Mouse (Mus musculus) kidney, embryonic 15.5 days (tissue): ENCODE results near the gene Sgms1. TPM values are rescaled to one million over a fixed set of nuclear protein-coding genes. Genes with fewer than 3 reads are reported as not detected.

Source experiments
- ATAC-seq: fragments of 200-750 bp; cut with Nextera tagmentation; replicated peaks from 2 replicates; pipeline ENCODE4 v1.8.0; 2017; ENCODE audit warnings: moderate TSS enrichment; ENCODE audit not compliant: low FRiP score
- H3K27ac ChIP-seq: fragments of 300-500 bp; sonication (generic); 2 replicates; pipeline ENCODE4 v1.5.1; 2015; ENCODE audit warnings: mild to moderate bottlenecking, inconsistent platforms
- H3K27me3 ChIP-seq: fragments of 300-500 bp; sonication (generic); 2 replicates; pipeline ENCODE4 v1.6.1; 2015; ENCODE audit warnings: inconsistent platforms
- H3K36me3 ChIP-seq: fragments of 300-500 bp; sonication (generic); 2 replicates; pipeline ENCODE4 v1.6.1; 2015; ENCODE audit warnings: inconsistent platforms
- H3K4me1 ChIP-seq: fragments of 300-500 bp; sonication (generic); 2 replicates; pipeline ENCODE4 v1.6.1; 2015; ENCODE audit warnings: inconsistent platforms
- H3K4me2 ChIP-seq: fragments of 300-500 bp; sonication (generic); 2 replicates; pipeline ENCODE4 v1.6.1; 2015; ENCODE audit warnings: moderate library complexity, mild to moderate bottlenecking, inconsistent platforms
- H3K4me3 ChIP-seq: fragments of 300-500 bp; sonication (generic); replicated peaks from 2 replicates; pipeline ENCODE4 v1.5.1; 2015; ENCODE audit warnings: mild to moderate bottlenecking, inconsistent platforms
- H3K9ac ChIP-seq: fragments of 300-500 bp; sonication (generic); 2 replicates; pipeline ENCODE4 v1.6.1; 2015; ENCODE audit warnings: mild to moderate bottlenecking, inconsistent platforms
- H3K9me3 ChIP-seq: fragments of 300-500 bp; sonication (generic); replicated peaks from 2 replicates; pipeline ENCODE4 v1.6.1; 2016; ENCODE audit warnings: inconsistent platforms
- WGBS: fragments of 180-500 bp; shearing (Covaris S2); methylation state at CpG from one replicate; pipeline ENCODE4 v1.1.7; 2015; ENCODE audit warnings: mixed read lengths; 5-methylcytosine and 5-hydroxymethylcytosine counted together
- polyA plus RNA-seq: library from polyadenylated mRNA; unstranded; fragments of >200 nt; fragmentation: Nextera tagmentation; extraction: Ambion mirVana; gene quantifications from 2 replicates; pipeline ENCODE4 v1.2.1, GENCODE M21; 2015

Gene Sgms1
- 52.6 and 57.0 TPM in 2 replicates for polyA plus RNA-seq

DNA sequence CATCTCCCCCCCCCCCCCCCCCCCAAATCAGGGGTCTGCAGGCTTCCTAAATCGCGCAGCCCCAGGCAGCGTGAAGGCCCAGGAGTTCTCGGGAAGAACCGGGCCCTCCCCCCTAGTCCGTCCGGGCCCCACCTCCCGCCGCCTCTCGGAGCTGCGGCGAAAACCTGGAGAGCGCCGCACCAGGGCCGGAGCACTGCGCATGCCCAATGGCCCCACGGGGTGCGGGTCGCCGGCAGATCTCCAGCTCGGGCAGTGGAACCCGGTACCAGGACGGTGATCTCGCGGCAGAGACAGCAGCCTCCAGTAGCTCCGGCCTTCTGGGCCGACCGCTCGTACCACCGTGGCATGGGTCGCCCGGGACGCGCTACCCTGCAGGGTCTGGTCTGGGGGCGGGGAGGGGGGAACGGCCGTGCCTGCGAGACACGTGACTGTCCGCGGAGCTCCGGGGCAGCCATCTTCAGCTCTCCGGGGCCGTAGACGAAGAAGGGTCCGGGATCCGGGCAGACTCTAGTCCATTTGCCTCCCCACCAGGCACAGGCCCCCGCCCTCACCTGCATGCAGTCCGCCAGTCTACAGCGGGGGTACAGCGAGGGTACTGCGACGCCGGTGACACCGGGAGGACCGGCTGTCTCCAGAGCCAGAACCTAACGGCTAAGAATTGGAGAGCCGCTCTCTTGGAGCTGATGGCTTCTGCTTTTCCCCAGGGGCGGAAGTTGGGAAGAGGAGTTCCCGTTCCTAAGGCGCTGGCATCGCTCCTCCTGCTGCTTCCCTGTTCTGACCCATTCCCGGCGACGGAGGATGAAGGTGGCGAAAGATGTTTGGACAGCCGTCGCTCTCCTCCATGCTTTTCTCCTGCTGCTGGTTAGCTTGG lies at the start of gene Sgms1:
TSS of gene Sgms1 (minus strand) at position 714 of the 871 bp plus-strand sequence.
- peak; percentile 94 for ATAC-seq
- Histone ChIP-seq H3K9ac (peak within 1 kb of the TSS; percentile 78), H3K4me2 (peak within 1 kb of the TSS; percentile 95), H3K4me1 (peaks cover 25% of the 10 kb centered on the region), H3K36me3 (peaks cover 3% of the 10 kb centered on the region; the same call in 1 of the 2 replicates), H3K9me3 (no peaks in the 10 kb centered on the region), H3K4me3 (peak within 1 kb of the TSS; percentile 94), H3K27ac (peak within 1 kb of the TSS; percentile 96), H3K27me3 (no peaks in the 10 kb centered on the region)
- under 1% methylated on average over 68 of the region's 68 CpGs for WGBS

DNA sequence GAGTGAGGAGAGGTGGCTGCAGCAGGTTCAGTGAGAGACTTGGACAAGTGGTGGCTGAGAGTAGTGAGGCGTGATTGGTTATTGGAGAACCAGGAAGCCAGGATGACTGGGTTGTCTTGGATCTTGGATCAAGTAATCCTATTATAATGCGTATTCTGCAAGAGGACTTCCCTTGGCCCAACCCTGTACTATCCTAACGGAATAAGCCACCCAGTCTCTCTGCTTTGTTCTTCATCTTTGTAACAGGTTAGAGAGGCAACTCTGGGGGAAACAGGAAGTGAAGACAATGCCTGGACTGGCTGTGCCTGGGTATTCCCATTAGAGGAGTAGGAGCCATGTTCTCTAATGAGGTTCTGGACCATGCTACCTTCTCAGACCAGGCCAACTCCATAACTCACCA lies 36.3 kb upstream of the Sgms1 start:
- no peak overlapping the region for H3K27ac ChIP-seq
- H3K36me3 ChIP-seq = no peaks in the 10 kb centered on the region
- H3K27me3 ChIP-seq = no peaks in the 10 kb centered on the region
- H3K9ac ChIP-seq = no peak overlapping the region
- no peaks in the 10 kb centered on the region for H3K4me1 ChIP-seq
- no peak for ATAC-seq
- H3K9me3 ChIP-seq = no peaks in the 10 kb centered on the region
- H3K4me3 ChIP-seq = no peak overlapping the region
- H3K4me2 ChIP-seq = no peak overlapping the region
- WGBS = 82% methylated on average over 3 of the region's 3 CpGs

DNA sequence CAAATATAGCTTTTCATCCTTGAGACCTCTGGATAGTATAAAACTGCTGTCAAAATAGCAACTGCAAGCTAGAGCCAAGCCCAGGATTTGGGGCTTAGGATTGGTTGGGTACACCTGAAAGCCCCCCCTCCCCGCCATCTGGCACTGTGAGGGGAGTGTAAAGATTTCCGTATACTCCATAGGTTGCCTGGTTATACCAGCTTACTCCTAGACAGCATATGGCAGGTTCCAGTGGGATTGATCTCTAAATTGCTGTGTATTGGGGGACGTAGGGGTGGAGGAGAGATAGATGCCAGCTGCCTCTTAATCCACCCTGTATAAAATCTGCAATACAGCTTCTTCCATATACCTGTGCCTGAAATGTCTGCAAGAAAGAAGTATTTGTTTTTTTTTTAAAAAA lies 35.2 kb upstream of the Sgms1 start:
- ATAC-seq = no peak
- no peaks in the 10 kb centered on the region for H3K4me1 ChIP-seq
- no peaks in the 10 kb centered on the region for H3K9me3 ChIP-seq
- no peak overlapping the region for H3K9ac ChIP-seq
- no peak overlapping the region for H3K4me2 ChIP-seq
- no peaks in the 10 kb centered on the region for H3K27me3 ChIP-seq
- H3K4me3 ChIP-seq = no peak overlapping the region
- no peaks in the 10 kb centered on the region for H3K36me3 ChIP-seq
- no peak overlapping the region for H3K27ac ChIP-seq
- WGBS = 87% methylated on average over 3 of the region's 3 CpGs

DNA sequence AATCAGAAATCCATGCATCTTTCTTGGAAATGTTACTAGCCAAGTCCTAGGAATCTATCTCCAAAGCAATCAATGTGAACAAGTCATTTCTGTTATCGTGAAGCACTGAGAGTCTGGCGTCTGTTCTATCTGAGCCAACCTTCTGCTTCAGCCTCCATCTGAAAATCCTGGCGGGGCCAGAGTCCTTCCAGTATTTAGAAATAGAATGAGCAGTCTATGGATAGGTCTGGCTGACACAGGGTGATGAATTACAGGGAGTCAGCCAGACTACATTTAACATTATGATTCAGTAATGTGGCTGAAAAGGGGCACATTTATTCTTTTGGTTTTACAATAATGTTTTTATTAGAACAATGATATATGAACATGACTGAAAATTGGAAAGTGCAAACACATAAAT lies 29.6 kb upstream of the Sgms1 start:
- no peaks in the 10 kb centered on the region for H3K27me3 ChIP-seq
- 50% methylated on average over 3 of the region's 3 CpGs for WGBS
- no peak for ATAC-seq
- H3K4me3 ChIP-seq = no peak overlapping the region
- no peak overlapping the region for H3K27ac ChIP-seq
- H3K36me3 ChIP-seq = no peaks in the 10 kb centered on the region
- H3K4me2 ChIP-seq = no peak overlapping the region
- no peaks in the 10 kb centered on the region for H3K9me3 ChIP-seq
- H3K9ac ChIP-seq = no peak overlapping the region
- H3K4me1 ChIP-seq = no peaks in the 10 kb centered on the region

DNA sequence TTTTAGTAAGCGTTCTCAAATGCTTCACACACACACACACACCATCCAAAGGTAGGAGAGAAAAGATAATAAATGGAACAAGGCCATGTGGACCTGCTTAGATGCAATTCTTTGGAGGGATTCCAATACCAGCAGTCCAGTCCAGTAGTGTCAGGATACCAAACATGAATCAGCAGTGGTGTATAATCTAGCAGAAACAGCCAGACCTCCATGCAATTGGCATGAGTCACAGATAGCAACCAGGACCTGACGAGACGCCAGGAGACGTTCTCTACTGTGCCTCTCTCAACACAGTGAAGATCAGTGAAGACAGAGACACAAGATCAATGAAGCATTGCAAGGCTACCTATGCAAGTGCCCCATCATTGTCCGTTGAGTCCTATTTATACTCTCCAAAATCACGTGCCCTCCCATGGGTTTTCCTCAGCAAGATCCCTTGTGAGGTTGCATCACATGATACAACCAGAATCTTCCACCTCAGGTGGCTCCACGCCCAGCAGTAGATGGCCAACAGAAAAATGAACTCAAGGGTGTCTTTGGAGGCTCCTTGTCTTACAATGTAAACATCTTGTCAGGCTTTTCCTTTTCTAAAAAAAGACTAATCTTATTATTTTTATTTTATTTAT lies 27.3 kb upstream of the Sgms1 start:
- 84% methylated on average over 7 of the region's 7 CpGs for WGBS
- H3K4me2 ChIP-seq = no peak overlapping the region
- no peaks in the 10 kb centered on the region for H3K9me3 ChIP-seq

DNA sequence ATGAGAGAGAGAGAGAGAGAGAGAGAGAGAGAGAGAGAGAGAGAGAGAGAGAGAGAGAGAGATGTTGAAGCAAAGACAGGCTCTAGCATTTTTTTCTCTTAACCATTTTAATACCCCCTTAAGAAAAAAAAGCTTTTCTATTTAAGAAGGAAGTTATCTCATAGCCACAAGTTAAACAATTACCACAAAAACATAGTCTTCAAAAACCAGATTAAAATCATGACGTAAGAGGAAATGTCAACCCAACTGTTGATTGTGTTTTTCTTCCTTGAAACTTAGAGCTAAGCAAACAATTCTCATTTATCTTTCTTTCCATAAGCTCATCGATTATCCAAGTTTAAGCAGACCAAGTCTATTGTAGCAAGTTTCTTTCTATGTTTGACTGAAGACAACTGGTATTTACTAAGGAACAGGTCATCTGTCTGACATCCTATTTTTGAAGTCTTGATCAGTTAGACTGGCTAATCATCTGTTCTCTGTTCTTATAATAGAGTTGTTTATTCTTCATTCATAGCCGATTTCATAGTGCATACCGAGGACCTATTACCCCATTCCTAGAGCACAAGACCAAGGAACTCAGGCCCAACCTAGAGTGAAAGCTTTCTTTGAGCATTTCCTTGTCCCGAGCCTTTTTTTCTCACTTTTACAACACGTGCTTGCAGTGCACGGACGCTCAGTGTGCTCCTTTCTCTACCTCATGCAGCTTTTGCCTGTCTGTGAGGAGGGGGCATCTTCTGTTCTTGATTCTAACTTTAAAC lies 20.3 kb upstream of the Sgms1 start:
- H3K4me3 ChIP-seq = no peak overlapping the region
- H3K9me3 ChIP-seq = no peaks in the 10 kb centered on the region
- WGBS = 69% methylated on average over 8 of the region's 8 CpGs
- no peak overlapping the region for H3K27ac ChIP-seq
- H3K4me2 ChIP-seq = no peak overlapping the region
- H3K9ac ChIP-seq = no peak overlapping the region
- no peaks in the 10 kb centered on the region for H3K4me1 ChIP-seq
- H3K27me3 ChIP-seq = no peaks in the 10 kb centered on the region
- ATAC-seq = no peak
- H3K36me3 ChIP-seq = no peaks in the 10 kb centered on the region

More for the DNA sequence above, 27.3 kb upstream of the Sgms1 start:
- no peak overlapping the region for H3K27ac ChIP-seq
- no peak overlapping the region for H3K4me3 ChIP-seq
- ATAC-seq = no peak
- no peak overlapping the region for H3K9ac ChIP-seq
- H3K27me3 ChIP-seq = no peaks in the 10 kb centered on the region
- H3K4me1 ChIP-seq = no peaks in the 10 kb centered on the region
- no peaks in the 10 kb centered on the region for H3K36me3 ChIP-seq

DNA sequence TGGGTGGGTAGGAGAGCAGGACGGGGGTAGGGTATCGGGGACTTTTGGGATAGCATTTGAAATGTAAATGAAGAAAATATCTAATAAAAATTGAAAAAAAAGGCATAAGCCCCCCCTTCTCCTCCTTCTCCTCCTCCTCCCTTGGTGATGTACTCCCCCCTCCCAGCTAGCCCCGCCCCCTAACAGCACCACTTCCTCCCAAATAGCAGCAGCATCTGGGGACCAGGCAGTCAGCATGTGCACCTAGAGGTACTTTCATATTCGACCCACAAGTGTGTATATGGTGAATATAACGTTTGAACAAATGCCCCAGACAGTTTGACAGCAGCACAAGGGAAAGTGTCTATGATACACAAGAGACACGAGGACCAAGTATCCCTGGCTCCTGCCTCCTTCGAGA lies 17.2 kb upstream of the Sgms1 start:
- H3K4me1 ChIP-seq = no peaks in the 10 kb centered on the region
- no peak for ATAC-seq
- H3K4me2 ChIP-seq = no peak overlapping the region
- no peaks in the 10 kb centered on the region for H3K36me3 ChIP-seq
- H3K27me3 ChIP-seq = no peaks in the 10 kb centered on the region
- 79% methylated on average over 6 of the region's 7 CpGs for WGBS
- H3K4me3 ChIP-seq = no peak overlapping the region
- no peak overlapping the region for H3K27ac ChIP-seq
- no peak overlapping the region for H3K9ac ChIP-seq
- no peaks in the 10 kb centered on the region for H3K9me3 ChIP-seq

DNA sequence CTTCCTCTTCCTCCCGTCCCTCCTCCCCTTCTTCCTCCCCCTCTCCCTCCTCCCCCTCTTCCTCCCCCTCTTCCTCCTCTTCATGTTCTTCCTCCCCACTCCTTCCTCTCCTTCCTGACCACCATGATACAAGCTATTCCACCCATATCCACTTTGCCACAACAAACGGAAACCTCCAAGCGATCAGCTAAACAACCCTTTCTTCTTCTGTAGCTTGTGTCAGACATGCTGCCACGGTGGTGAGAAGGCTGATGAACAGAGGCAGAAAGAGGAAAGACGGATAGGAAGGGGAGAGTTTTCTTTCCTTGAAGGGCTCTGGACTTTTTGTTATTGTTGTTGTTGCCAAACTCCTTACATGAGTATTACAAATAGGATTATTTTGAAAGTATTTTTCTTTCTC lies 14.9 kb upstream of the Sgms1 start:
- no peaks in the 10 kb centered on the region for H3K4me1 ChIP-seq
- no peak overlapping the region for H3K9ac ChIP-seq
- H3K36me3 ChIP-seq = no peaks in the 10 kb centered on the region
- no peak overlapping the region for H3K4me2 ChIP-seq
- H3K9me3 ChIP-seq = no peaks in the 10 kb centered on the region
- 78% methylated on average over 5 of the region's 5 CpGs for WGBS
- no peak for ATAC-seq
- H3K4me3 ChIP-seq = no peak overlapping the region
- H3K27me3 ChIP-seq = no peaks in the 10 kb centered on the region
- no peak overlapping the region for H3K27ac ChIP-seq

DNA sequence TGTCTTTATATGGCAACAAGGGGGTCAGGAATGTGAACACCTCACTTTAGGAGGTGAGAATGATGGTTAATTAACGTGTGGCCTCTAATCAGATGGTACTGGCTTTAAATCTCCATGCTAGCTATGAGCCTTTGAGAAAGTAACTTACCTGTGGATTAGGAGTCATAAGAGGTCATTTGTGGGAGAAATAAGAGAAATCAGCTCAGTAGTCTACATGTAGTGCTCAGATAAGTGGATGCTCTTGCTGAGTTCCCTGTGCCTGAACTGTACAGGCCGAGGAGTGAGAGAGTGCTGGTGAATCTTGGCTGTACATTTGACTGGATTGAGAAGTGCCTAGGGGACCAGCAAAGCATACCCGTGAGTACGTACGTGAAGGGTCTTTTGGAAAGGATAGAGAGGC lies 14.3 kb upstream of the Sgms1 start:
- Histone ChIP-seq H3K4me3 (no peak overlapping the region), H3K27me3 (no peaks in the 10 kb centered on the region), H3K9me3 (no peaks in the 10 kb centered on the region), H3K4me2 (no peak overlapping the region), H3K9ac (no peak overlapping the region), H3K27ac (no peak overlapping the region), H3K36me3 (no peaks in the 10 kb centered on the region), H3K4me1 (no peaks in the 10 kb centered on the region)
- ATAC-seq = no peak
- WGBS = 93% methylated on average over 5 of the region's 5 CpGs

DNA sequence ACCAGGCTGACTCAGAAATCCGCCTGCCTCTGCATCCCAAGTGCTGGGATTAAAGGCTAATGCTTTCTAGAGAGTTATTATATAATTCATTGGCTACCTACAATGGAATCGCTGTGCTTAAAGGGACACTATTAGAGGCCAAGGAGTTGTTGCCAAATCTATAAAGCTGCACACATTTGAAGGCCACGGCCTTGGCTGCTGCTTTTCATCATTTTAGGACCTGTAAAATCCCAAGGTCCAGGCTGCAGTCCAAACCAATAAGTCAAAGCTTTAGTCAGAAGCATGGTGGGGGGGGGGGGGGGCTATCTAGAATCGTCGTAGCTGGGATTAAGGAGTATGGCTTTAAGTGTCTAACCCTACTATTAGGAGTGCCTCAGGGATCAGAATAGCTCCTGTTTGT lies 9.0 kb upstream of the Sgms1 start:
- no peaks in the 10 kb centered on the region for H3K4me1 ChIP-seq
- H3K4me3 ChIP-seq = no peak overlapping the region
- no peak overlapping the region for H3K9ac ChIP-seq
- WGBS = 73% methylated on average over 5 of the region's 5 CpGs
- no peak overlapping the region for H3K27ac ChIP-seq
- no peaks in the 10 kb centered on the region for H3K36me3 ChIP-seq
- H3K27me3 ChIP-seq = no peaks in the 10 kb centered on the region
- ATAC-seq = no peak
- no peaks in the 10 kb centered on the region for H3K9me3 ChIP-seq
- H3K4me2 ChIP-seq = no peak overlapping the region

DNA sequence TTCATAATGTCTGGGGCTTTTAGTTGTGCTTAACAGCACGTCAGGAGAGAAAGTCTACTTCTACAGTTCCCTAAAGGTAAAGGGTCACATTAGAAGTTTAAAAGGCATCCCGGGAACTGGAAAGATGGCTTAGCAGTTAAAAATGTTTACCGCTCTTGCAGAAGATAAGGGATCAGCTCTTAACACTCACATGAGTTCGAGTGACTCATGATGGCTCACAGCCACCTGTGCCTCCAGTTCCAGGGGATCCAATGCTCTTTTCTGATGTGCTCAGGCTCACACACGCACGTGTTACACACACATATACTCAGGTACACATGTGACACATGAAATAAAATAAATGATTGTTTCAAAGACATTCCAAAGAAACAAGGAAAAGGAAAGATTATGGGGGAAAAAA lies 6.8 kb upstream of the Sgms1 start:
- no peak for ATAC-seq
- WGBS = 82% methylated on average over 6 of the region's 6 CpGs
- no peaks in the 10 kb centered on the region for H3K4me1 ChIP-seq
- no peaks in the 10 kb centered on the region for H3K36me3 ChIP-seq
- no peak overlapping the region for H3K4me2 ChIP-seq
- no peak overlapping the region for H3K4me3 ChIP-seq
- no peak overlapping the region for H3K9ac ChIP-seq
- no peaks in the 10 kb centered on the region for H3K9me3 ChIP-seq
- no peak overlapping the region for H3K27ac ChIP-seq
- H3K27me3 ChIP-seq = no peaks in the 10 kb centered on the region

DNA sequence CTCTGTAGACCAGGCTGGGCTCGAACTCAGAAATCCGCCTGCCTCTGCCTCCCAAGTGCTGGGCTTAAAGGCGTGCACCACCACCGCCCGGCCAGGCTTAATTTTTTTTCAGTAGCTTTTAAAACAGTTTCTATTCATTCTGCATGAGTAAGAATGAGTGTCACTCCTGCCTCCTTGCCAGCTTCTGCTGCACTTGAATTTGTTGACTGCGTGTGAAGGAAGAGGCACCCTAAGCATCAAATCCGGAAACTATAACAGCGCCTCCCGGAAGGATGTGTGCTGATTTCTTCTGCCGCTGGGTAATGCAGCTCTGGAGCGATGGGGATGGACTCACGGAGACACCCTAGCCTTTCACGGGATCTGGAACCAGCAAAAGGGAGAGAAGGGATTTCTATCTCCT lies 5.3 kb upstream of the Sgms1 start:
- H3K9ac ChIP-seq = no peak overlapping the region
- WGBS = 93% methylated on average over 13 of the region's 13 CpGs
- H3K4me2 ChIP-seq = no peak overlapping the region
- no peaks in the 10 kb centered on the region for H3K9me3 ChIP-seq
- ATAC-seq = no peak
- no peak overlapping the region for H3K4me3 ChIP-seq
- H3K4me1 ChIP-seq = peaks cover 5% of the 10 kb centered on the region
- no peak overlapping the region for H3K27ac ChIP-seq
- no peaks in the 10 kb centered on the region for H3K27me3 ChIP-seq
- peaks cover 3% of the 10 kb centered on the region; the same call in 1 of the 2 replicates for H3K36me3 ChIP-seq
